Mouse (Mus musculus): ENCODE data around the gene Ifngr1. TPM values are rescaled to one million over a fixed set of nuclear protein-coding genes. Genes with fewer than 3 reads are reported as not detected.

Gene Ifngr1
- polyA plus RNA-seq, 1 experiment from 2014 or later, result 19.1 TPM

DNA sequence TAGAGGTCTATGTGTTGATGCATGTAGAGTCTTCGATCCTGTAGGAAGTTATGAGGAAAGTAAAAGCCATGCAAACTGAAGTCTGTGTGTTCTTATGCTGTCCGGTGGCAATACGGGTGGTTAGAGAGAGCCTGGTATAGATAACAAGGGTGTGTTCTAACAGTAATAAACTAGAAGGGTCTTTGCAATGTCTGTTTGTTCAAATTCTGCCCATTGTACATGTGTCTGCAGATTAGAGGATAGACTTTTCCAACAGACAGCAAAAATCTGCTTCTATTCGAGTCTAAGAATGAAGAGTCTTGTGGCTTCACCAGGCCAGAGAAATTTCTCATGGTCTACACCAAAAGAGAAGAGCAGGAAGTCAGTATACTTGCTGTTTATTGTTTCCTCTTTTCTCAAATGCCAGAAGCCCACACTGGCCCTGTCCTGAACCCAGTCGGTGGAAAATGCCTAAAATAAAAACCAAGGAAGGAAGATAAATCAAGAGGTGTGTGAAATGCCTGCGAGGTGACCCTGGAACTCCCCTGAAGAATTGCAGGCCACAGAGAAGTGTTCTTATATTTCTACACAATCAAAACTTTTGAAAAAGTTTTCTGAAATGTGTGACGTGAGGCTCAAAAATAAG is 8.8 kb upstream of the Ifngr1 start:
- Histone ChIP-seq H3K36me3 (ENCODE audit: control insufficient read depth, insufficient read depth, low read length) (no peaks in the 10 kb centered on the region), H3K4me2 (ENCODE audit: low read length) (no peak overlapping the region), H3K4me1 (ENCODE audit: control insufficient read depth, insufficient read depth, low read length) (no peaks in the 10 kb centered on the region), H3K9me3 (replicated peaks; ENCODE audit: control insufficient read depth, low read length) (no peaks in the 10 kb centered on the region), H3K27me3 (replicated peaks; ENCODE audit: control insufficient read depth, insufficient read depth, low read length) (no peaks in the 10 kb centered on the region), H3K27ac (ENCODE audit: low read depth, low read length) (no peak overlapping the region), H3K9ac (ENCODE audit: low read length) (no peak overlapping the region), H3K4me3 (ENCODE audit: low read depth, low read length) (no peak overlapping the region)
- ATAC-seq, result no peak
- 89% methylated on average over 7 of the region's 7 CpGs for WGBS
- no peak for DNase-seq (ENCODE audit: low spot score)

DNA sequence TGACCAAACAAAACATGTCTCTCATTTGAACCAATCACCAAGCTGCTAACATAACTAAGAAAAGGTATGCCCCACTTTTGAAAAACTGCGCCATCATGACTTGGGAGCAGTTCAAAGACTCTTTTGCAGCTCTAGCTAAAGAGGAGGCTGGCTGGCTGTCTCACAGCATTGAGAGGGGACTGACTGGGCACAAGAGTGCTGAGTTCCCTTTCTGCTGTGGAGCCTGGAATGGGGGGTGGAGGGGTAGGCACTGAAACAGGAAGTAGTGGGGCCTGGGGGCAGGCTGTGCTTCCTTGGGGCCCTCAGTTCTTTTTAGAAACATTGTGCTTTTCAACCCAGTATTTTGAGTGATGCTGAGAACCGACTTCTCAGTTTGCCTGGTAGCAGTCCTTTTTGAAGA is 7.7 kb upstream of the Ifngr1 start:
- Histone ChIP-seq H3K9ac (ENCODE audit: low read length) (no peak overlapping the region), H3K9me3 (replicated peaks; ENCODE audit: control insufficient read depth, low read length) (no peaks in the 10 kb centered on the region), H3K4me3 (ENCODE audit: low read depth, low read length) (no peak overlapping the region), H3K27me3 (replicated peaks; ENCODE audit: control insufficient read depth, insufficient read depth, low read length) (no peaks in the 10 kb centered on the region), H3K4me1 (ENCODE audit: control insufficient read depth, insufficient read depth, low read length) (no peaks in the 10 kb centered on the region), H3K27ac (ENCODE audit: low read depth, low read length) (no peak overlapping the region), H3K4me2 (ENCODE audit: low read length) (no peak overlapping the region), H3K36me3 (ENCODE audit: control insufficient read depth, insufficient read depth, low read length) (no peaks in the 10 kb centered on the region)
- DNase-seq (ENCODE audit: low spot score), result no peak
- ATAC-seq, result no peak
- WGBS, result 77% methylated on average over 2 of the region's 2 CpGs

DNA sequence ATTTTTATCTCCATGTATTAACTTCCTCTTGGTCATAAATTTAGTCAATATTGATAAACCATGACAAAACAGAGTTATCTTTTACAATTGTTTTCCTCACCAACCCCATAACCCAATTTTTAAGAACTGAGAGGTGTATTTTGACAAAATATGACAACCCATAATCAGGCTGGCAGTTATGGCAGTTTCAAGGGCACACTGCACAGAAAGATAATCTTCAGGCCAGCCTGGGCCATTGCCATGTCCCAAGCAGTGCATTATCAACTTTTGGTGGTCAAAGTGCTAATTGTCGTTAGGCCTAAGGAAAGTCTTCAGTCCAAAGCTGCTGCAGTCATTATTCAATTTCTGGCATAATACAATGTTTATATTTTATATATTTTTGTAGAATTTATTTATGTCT is 6.9 kb upstream of the Ifngr1 start:
- no peaks in the 10 kb centered on the region for H3K4me1 ChIP-seq (ENCODE audit: control insufficient read depth, insufficient read depth, low read length)
- H3K4me3 ChIP-seq (ENCODE audit: low read depth, low read length), result no peak overlapping the region
- WGBS, result 97% methylated on average over 1 of the region's 1 CpGs
- DNase-seq (ENCODE audit: low spot score) (no peak), ATAC-seq (no peak)
- H3K27me3 ChIP-seq (replicated peaks; ENCODE audit: control insufficient read depth, insufficient read depth, low read length), result no peaks in the 10 kb centered on the region
- no peak overlapping the region for H3K9ac ChIP-seq (ENCODE audit: low read length)
- H3K9me3 ChIP-seq (replicated peaks; ENCODE audit: control insufficient read depth, low read length), result no peaks in the 10 kb centered on the region
- H3K4me2 ChIP-seq (ENCODE audit: low read length), result no peak overlapping the region
- no peaks in the 10 kb centered on the region for H3K36me3 ChIP-seq (ENCODE audit: control insufficient read depth, insufficient read depth, low read length)
- no peak overlapping the region for H3K27ac ChIP-seq (ENCODE audit: low read depth, low read length)

DNA sequence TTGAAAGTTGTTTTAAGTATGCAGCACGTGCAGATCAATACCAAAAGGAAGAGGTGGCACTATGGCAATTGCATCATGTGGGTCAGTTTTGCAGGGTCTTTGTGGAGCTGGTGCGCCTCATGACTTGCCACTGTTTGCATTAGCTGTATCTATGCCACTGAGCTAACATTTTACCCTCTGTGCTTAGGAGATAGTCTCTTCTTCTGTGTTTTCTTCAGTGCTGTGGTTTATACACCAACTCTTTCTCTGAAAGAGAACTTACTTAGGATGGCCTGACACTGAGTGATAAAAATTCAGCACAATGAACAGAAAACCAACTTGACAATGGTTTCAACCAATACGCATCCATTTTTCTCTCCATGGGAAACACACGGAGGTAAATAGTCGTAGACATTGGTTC is 5.9 kb upstream of the Ifngr1 start:
- 95% methylated on average over 5 of the region's 5 CpGs for WGBS
- Histone ChIP-seq H3K36me3 (ENCODE audit: control insufficient read depth, insufficient read depth, low read length) (no peaks in the 10 kb centered on the region), H3K4me2 (ENCODE audit: low read length) (no peak overlapping the region), H3K4me3 (ENCODE audit: low read depth, low read length) (no peak overlapping the region), H3K9me3 (replicated peaks; ENCODE audit: control insufficient read depth, low read length) (no peaks in the 10 kb centered on the region), H3K9ac (ENCODE audit: low read length) (no peak overlapping the region), H3K27me3 (replicated peaks; ENCODE audit: control insufficient read depth, insufficient read depth, low read length) (no peaks in the 10 kb centered on the region), H3K27ac (ENCODE audit: low read depth, low read length) (no peak overlapping the region), H3K4me1 (ENCODE audit: control insufficient read depth, insufficient read depth, low read length) (no peaks in the 10 kb centered on the region)
- DNase-seq (ENCODE audit: low spot score), result no peak
- no peak for ATAC-seq

DNA sequence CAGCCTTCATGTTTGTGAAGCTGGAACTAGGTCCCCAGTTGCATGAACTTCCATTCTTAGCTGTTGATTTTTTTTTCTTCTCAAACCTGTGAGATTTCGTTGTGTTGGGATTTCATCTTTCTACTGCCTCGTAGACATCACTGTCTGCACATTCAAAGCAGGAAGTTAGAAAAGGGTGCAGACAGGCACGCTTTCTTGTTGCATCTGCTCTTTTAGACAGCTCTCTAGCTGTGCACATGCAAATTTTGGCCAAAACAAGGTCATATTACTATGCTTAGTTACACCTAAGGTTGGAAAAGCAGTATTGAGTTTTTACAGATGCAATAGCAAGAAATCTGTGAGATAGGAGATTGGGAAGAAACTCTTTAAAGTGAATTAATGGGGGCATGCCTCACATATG is 4.5 kb upstream of the Ifngr1 start:
- Histone ChIP-seq H3K27me3 (replicated peaks; ENCODE audit: control insufficient read depth, insufficient read depth, low read length) (no peaks in the 10 kb centered on the region), H3K4me3 (ENCODE audit: low read depth, low read length) (no peak overlapping the region), H3K9ac (ENCODE audit: low read length) (no peak overlapping the region), H3K4me2 (ENCODE audit: low read length) (no peak overlapping the region), H3K36me3 (ENCODE audit: control insufficient read depth, insufficient read depth, low read length) (no peaks in the 10 kb centered on the region), H3K4me1 (ENCODE audit: control insufficient read depth, insufficient read depth, low read length) (no peaks in the 10 kb centered on the region; the same call in none of the 2 replicates), H3K27ac (ENCODE audit: low read depth, low read length) (no peak overlapping the region), H3K9me3 (replicated peaks; ENCODE audit: control insufficient read depth, low read length) (no peaks in the 10 kb centered on the region)
- no peak for ATAC-seq
- 83% methylated on average over 3 of the region's 3 CpGs for WGBS
- no peak for DNase-seq (ENCODE audit: low spot score)

DNA sequence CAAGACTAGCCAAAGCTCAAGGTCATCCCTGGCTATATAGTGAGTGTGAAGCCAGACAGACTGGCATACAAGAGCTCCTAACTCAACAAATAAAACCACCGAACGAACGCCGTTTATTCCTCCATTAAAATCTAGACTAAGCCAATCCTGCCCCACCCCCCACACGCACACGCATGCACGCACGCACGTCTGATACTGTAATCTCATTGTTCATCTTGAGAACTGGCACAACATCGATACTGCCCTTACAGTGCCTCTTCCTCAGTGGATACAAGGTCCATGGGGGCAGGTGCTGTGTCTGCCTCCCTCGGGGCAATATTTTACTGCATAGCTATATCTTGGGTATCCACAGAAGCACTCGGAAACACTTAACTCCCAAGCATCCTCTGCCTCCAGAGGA is 2.1 kb upstream of the Ifngr1 start:
- ATAC-seq (no peak), DNase-seq (ENCODE audit: low spot score) (no peak)
- WGBS, result 93% methylated on average over 12 of the region's 12 CpGs
- Histone ChIP-seq H3K4me3 (ENCODE audit: low read depth, low read length) (no peak overlapping the region), H3K4me1 (ENCODE audit: control insufficient read depth, insufficient read depth, low read length) (peaks cover 6% of the 10 kb centered on the region), H3K9me3 (replicated peaks; ENCODE audit: control insufficient read depth, low read length) (no peaks in the 10 kb centered on the region), H3K27ac (ENCODE audit: low read depth, low read length) (no peak overlapping the region), H3K9ac (ENCODE audit: low read length) (no peak overlapping the region), H3K36me3 (ENCODE audit: control insufficient read depth, insufficient read depth, low read length) (no peaks in the 10 kb centered on the region), H3K27me3 (replicated peaks; ENCODE audit: control insufficient read depth, insufficient read depth, low read length) (no peaks in the 10 kb centered on the region), H3K4me2 (ENCODE audit: low read length) (no peak overlapping the region)

DNA sequence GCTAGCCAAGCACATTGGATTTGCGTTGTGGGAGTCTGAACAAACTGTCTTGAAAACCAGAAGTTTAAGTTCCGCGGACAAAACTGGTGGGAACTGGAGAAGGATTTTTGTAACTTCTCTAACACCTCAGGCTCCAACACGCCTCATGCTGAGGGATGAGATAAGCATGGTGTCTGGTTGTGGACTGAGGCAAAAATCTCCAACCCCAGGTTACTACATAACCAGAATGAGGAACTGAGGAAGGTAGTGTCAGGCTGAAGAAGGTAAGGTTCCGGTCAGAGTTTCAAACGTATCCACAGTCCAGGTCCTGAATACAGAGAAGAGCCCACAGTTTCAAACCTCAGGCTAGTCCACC is 486 bp upstream of the Ifngr1 start:
- H3K4me3 ChIP-seq (ENCODE audit: low read depth, low read length), result peak overlapping the region; percentile 50
- no peaks in the 10 kb centered on the region for H3K9me3 ChIP-seq (replicated peaks; ENCODE audit: control insufficient read depth, low read length)
- peak overlapping the region; percentile 83 for H3K4me2 ChIP-seq (ENCODE audit: low read length)
- no peak overlapping the region for H3K27ac ChIP-seq (ENCODE audit: low read depth, low read length)
- 35% methylated on average over 6 of the region's 6 CpGs for WGBS
- no peak for DNase-seq (ENCODE audit: low spot score)
- no peaks in the 10 kb centered on the region for H3K27me3 ChIP-seq (replicated peaks; ENCODE audit: control insufficient read depth, insufficient read depth, low read length)
- H3K36me3 ChIP-seq (ENCODE audit: control insufficient read depth, insufficient read depth, low read length), result no peaks in the 10 kb centered on the region
- peaks cover 6% of the 10 kb centered on the region for H3K4me1 ChIP-seq (ENCODE audit: control insufficient read depth, insufficient read depth, low read length)
- H3K9ac ChIP-seq (ENCODE audit: low read length), result no peak overlapping the region
- ATAC-seq, result no peak

DNA sequence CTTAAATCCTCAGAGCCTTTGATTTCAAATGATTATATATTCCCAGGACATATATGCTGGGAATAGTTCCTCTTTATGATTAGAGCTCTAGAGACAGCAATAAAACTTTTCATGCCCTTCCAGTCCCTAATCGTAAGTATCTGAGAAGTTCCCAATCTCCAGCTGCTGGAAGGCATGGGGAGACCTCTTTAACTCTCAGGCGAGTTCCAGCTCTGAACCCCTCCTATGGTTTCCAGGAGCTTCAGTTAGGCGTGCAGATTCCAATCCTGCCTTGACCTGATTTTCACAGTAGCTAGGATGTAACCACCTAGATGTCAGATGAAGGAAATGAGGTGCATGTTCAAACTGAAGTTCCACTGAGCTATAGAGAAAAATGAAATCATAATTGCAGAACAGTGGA is 807 bp downstream of the Ifngr1 start:
- Histone ChIP-seq H3K9ac (ENCODE audit: low read length) (peak overlapping the region; percentile 71), H3K4me3 (ENCODE audit: low read depth, low read length) (peak overlapping the region; percentile 50), H3K4me2 (ENCODE audit: low read length) (peak overlapping the region; percentile 83), H3K36me3 (ENCODE audit: control insufficient read depth, insufficient read depth, low read length) (no peaks in the 10 kb centered on the region), H3K9me3 (replicated peaks; ENCODE audit: control insufficient read depth, low read length) (no peaks in the 10 kb centered on the region), H3K27me3 (replicated peaks; ENCODE audit: control insufficient read depth, insufficient read depth, low read length) (no peaks in the 10 kb centered on the region), H3K4me1 (ENCODE audit: control insufficient read depth, insufficient read depth, low read length) (peaks cover 6% of the 10 kb centered on the region), H3K27ac (ENCODE audit: low read depth, low read length) (no peak overlapping the region)
- 13% methylated on average over 3 of the region's 3 CpGs for WGBS
- ATAC-seq (no peak), DNase-seq (ENCODE audit: low spot score) (no peak)

DNA sequence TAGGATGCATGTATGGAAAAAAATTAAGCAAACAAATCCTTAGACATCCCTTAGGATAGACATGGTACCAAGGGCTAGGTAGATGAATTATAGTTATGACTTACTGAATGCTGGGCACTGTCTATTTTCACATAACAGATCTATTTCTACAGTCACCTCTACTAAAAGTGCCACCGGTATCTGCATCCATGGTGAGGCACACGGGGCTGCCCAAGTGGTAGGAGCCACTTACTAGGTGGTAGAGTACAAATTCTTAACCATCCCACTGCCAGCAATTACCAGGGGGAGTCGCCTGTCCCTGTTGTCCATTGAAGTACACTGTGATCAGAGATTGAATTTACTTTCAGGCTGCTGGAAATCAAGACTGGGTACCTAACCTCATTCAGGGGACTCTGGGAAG is 1.5 kb downstream of the Ifngr1 start:
- no peak for ATAC-seq
- no peak overlapping the region for H3K4me2 ChIP-seq (ENCODE audit: low read length)
- 82% methylated on average over 3 of the region's 3 CpGs for WGBS

More for the DNA sequence above, 1.5 kb downstream of the Ifngr1 start:
- no peak overlapping the region for H3K9ac ChIP-seq (ENCODE audit: low read length)
- H3K4me3 ChIP-seq (ENCODE audit: low read depth, low read length), result no peak overlapping the region
- DNase-seq (ENCODE audit: low spot score), result no peak
- H3K4me1 ChIP-seq (ENCODE audit: control insufficient read depth, insufficient read depth, low read length), result peaks cover 6% of the 10 kb centered on the region
- no peaks in the 10 kb centered on the region for H3K27me3 ChIP-seq (replicated peaks; ENCODE audit: control insufficient read depth, insufficient read depth, low read length)
- no peaks in the 10 kb centered on the region for H3K9me3 ChIP-seq (replicated peaks; ENCODE audit: control insufficient read depth, low read length)
- H3K36me3 ChIP-seq (ENCODE audit: control insufficient read depth, insufficient read depth, low read length), result no peaks in the 10 kb centered on the region
- H3K27ac ChIP-seq (ENCODE audit: low read depth, low read length), result no peak overlapping the region
